Mouse (Mus musculus): Measurements from ENCODE around the gene Arhgap8. TPM values are rescaled to one million over a fixed set of nuclear protein-coding genes. Genes with fewer than 3 reads are reported as not detected.
A peak's percentile ranks its signal among the peaks of the same experiment; 100 is the strongest.

Arhgap8 gene
- total RNA-seq, 2 experiments from 2014 or later: 0.25 TPM; not detected in 1

DNA sequence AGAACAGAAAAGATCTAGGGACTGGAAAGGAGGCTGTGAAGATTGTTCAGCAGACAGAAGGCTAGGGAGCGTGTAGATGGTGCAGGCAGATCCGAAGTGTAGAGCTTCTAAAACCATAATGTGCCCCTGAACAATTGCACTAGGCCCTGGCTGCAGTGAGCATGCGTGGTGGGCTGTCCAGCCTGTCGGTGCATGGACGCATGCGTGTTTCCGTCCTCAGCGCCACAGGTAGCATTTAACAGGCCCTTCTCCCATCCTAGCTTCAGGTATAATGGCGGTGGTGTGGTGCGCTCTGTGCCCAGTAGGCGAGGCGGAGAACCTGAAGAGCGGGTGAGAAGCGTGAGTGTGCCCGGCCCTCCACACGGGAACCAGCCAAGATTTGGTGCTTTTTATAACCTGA is 65.0 kb downstream of the Arhgap8 start:
- Histone ChIP-seq H3K27ac (no peak overlapping the region), H3K4me3 (no peak overlapping the region)
- intact Hi-C loops (cut with DNase I): no loop called here
- DNase-seq: no peak
- TF ChIP-seq CTCF (IDR thresholded peaks at IDR 0.05): no peak

DNA sequence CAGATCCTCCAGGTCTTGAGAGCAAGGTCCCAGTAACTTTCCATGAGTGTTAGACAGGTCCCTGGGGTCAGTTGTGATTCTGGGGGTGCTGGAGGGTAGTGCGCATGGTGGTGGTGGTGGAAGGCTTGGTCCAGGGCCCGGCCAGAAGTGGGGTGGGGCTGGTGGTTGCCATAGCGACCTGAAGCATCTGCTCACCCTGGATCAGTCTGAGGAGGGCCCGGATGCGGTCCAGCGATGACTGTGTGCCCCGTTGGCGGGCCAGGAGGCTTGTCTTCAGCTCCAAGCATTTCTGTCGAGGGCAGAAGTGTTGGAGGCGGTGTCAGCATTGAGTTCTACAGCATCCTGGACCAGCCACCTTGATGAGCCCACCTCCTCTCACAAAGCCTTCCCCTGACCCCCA is 67.3 kb downstream of the Arhgap8 start:
- H3K4me3 ChIP-seq: no peak overlapping the region
- DNase-seq: no peak
- no peak for TF ChIP-seq CTCF (IDR thresholded peaks at IDR 0.05)
- H3K27ac ChIP-seq: no peak overlapping the region
- intact Hi-C loops (cut with DNase I): no loop called here

DNA sequence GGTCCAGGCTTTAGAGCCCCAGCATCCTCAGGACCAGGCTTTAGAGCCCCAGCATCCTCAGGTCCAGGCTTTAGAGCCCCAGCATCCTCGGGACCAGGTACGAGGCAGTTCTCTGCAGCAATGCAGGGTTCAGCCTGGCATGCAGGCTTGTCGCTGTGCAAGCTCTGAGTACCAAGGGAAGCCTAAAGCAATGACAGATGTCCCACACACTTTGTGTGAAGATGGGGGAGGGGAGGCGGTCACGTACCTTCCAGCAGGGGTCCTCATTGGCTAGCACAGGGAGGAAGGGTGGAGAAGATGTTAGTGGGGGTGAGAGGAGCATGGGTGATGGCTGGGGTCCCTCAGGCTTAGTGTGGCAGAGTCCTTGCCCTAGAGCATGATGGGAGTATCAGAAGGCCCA is 73.8 kb downstream of the Arhgap8 start:
- no peak overlapping the region for H3K27ac ChIP-seq
- H3K4me3 ChIP-seq: no peak overlapping the region
- intact Hi-C loops (cut with DNase I): no loop called here
- no peak for TF ChIP-seq CTCF (IDR thresholded peaks at IDR 0.05)
- no peak for DNase-seq

DNA sequence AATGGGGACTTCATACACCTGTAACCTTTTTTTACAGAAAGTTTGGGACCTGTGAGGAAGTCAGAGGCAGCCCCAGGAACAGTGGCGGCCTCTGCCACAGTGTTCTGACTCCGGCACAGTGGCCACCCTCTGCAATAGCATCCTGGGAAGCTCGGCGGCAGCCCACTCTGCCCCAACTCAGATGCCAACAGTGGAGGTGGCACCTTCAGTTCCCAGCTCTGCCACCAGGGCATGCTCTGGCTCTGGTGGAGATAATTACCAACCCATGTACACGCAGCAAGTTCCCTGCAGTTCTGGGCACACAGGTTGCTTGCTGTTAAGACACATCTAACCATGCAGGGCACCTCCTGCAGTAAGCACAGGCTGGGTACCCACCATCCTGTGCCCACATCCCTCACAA is 80.3 kb downstream of the Arhgap8 start:
- H3K4me3 ChIP-seq: no peak overlapping the region
- TF ChIP-seq CTCF (IDR thresholded peaks at IDR 0.05): peak; percentile 48
- H3K27ac ChIP-seq: no peak overlapping the region
- intact Hi-C loops (cut with DNase I): no loop called here
- no peak for DNase-seq

DNA sequence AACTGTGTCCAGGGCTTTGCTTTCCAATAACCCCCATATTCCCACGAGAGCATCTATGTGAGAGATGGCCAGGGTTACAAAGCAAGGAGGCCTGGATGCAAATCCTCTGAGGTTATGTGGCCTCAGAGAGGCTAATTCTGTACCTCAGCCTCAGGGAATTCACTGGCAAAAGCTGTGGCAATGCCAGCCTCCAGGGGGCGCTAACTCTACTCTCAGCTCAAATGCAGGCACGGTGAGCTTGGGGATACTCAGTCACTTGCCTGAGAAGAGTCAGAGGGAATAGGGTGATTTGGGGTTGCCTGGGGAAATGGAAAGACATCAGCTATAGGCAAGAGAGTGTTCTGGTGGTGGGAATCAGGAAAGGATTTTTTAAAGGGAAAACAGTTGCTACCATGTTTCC is 83.8 kb downstream of the Arhgap8 start:
- peak; percentile 83 for TF ChIP-seq CTCF (IDR thresholded peaks at IDR 0.05)

DNA sequence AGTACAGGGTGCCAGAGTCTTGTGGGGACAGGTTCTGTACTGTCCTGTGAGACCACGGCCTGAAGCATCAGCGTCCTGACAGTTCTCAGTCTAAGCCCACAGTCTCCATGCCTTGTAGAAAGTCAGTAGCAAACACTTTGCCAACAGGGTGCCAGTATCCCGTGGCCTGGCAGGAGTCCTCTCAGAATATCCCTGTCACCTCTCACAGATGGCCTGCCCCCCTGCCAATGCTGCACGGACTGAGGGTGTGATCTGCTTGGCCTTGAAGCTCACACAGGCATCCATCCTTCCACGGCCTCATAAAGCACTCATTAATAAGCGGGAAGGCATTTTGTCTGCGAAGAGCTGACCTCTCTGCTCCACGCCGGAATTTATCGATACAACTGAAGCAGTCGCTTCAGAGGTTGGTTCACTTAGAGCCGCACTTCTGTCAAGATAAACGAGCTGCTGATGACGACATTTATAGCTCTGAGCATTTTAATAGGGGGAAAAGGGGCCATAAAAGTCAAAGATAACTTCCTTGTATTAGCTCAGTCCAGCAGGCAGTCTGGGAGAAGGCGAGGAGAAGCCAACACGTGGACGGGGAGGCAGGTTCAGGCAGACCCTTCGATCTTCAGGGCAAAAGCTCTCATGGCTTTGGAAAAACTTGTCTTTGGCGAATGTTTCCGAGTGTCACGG is 89.6 kb downstream of the Arhgap8 start:
- Histone ChIP-seq H3K27ac (no peak overlapping the region), H3K4me3 (no peak overlapping the region)
- no peak for TF ChIP-seq CTCF (IDR thresholded peaks at IDR 0.05)
- no peak for DNase-seq
- intact Hi-C loops (cut with DNase I): no loop called here

More for the DNA sequence above, 83.8 kb downstream of the Arhgap8 start:
- peak; percentile 73 for DNase-seq
- Histone ChIP-seq H3K27ac (no peak overlapping the region), H3K4me3 (no peak overlapping the region)
- intact Hi-C loops (cut with DNase I): loop anchor here (1.0 kb wide), 1 partner anchor 88 kb away; no protein-coding TSS in a partner anchor

DNA sequence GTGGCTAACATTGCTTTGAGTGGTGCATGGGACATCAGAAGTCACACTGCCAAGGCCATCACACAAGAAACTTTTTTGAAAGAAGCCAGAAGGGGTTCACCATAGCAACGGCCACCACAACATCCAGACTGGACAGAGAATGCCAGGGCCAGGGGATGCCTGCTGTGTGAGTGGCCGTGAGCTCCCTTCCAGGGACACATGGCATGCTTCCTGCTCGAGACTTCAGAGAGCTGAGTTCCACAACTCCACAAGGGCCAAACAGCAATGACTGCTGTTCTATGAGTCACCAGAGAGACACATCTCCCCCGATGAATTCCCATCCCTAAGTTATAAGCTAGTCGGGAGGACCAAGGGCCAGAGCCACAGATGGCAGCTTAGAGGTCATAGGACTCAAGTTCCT is 91.3 kb downstream of the Arhgap8 start:
- DNase-seq: no peak
- TF ChIP-seq CTCF (IDR thresholded peaks at IDR 0.05): no peak
- H3K4me3 ChIP-seq: no peak overlapping the region
- intact Hi-C loops (cut with DNase I): no loop called here
- H3K27ac ChIP-seq: no peak overlapping the region

DNA sequence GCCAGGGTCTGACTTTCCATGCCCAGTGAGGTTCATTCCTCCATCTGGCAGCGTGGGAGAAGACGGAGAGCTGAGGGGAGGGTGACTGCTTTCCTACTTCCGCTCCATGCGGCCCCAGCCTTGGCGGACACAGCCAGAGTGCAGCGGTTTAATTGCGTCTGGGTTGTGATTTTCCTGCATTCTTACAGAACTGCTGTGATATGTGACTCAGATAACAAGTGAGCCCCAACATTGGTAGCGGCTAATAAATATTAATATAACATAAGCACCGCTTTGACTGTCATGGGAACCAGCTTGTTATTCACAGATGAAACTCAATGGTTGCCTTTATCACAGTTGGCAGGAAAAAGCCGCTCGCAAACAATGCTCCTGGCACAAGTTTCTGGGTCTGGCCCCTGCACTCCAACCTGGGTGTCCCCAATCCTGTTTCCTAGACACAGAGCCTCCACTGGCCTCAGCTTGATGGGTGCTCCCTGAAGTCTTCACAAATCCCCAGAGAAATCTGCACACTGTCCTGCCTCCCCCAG is 93.0 kb downstream of the Arhgap8 start:
- intact Hi-C loops (cut with DNase I): no loop called here
- no peak overlapping the region for H3K4me3 ChIP-seq
- TF ChIP-seq CTCF (IDR thresholded peaks at IDR 0.05): no peak
- no peak for DNase-seq
- no peak overlapping the region for H3K27ac ChIP-seq

DNA sequence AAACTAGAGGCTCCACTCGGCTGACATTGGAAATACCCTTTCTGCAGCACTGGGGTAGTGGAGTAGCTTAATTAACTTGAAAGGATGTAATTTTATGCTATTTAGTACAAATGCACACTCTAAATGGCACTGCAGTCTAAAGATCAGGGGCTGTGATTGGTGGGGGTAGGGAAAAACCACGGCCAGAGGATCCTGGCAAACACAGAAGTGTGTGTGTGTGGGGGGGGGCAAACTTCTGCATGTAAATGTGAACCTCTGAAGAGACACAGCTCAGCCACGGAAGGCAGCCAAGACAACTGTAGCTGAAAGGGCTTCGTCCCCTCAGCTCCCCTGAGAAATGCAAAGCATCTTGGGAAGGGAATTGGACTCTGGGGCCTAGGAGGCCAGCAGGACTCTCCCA is 95.3 kb downstream of the Arhgap8 start:
- DNase-seq: no peak
- intact Hi-C loops (cut with DNase I): no loop called here
- no peak overlapping the region for H3K4me3 ChIP-seq

DNA sequence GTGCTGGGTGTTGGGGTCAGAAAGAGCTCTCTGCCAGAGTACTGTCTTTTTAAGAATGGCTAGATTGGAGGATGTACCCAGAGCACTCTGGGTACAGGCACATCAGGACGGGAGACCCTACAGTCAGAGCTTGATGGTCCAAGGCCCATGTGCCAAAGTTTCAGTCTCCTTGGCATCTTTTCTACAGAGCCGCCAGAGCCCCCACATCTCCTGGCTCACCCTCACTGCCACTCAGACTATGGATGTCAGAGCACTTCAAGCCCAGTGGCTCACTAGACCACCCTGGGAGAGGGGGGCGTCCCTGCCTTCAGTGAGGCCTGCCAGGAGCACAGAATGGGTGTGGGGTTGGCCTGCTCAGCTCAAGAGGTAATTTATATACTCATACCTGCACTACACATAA is 97.7 kb downstream of the Arhgap8 start:
- TF ChIP-seq CTCF (IDR thresholded peaks at IDR 0.05): no peak
- H3K27ac ChIP-seq: no peak overlapping the region
- H3K4me3 ChIP-seq: no peak overlapping the region
- DNase-seq: no peak
- intact Hi-C loops (cut with DNase I): no loop called here

More for the DNA sequence above, 95.3 kb downstream of the Arhgap8 start:
- no peak overlapping the region for H3K27ac ChIP-seq
- no peak for TF ChIP-seq CTCF (IDR thresholded peaks at IDR 0.05)

DNA sequence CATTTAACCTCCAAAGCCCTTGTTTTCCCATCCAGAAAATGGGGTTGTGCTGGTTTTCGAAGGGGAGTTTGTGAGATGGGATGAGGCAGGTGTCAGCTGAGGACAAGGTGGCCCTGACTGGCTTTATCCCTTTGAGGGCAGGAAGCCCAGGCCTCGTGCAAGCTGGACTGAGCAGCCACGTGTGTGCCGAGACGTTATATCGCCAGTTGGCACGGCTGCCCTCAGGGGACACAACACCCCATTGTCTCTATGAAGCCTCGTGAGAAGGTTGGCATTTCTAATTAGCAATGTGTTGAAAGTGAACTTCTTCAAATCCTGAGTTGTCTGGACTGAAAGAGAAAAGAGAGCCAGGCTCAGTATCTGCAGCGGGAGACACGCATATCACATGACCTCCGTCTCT is 98.4 kb downstream of the Arhgap8 start:
- no peak for TF ChIP-seq CTCF (IDR thresholded peaks at IDR 0.05)
- intact Hi-C loops (cut with DNase I): no loop called here
- no peak for DNase-seq
- H3K4me3 ChIP-seq: no peak overlapping the region
- H3K27ac ChIP-seq: no peak overlapping the region

DNA sequence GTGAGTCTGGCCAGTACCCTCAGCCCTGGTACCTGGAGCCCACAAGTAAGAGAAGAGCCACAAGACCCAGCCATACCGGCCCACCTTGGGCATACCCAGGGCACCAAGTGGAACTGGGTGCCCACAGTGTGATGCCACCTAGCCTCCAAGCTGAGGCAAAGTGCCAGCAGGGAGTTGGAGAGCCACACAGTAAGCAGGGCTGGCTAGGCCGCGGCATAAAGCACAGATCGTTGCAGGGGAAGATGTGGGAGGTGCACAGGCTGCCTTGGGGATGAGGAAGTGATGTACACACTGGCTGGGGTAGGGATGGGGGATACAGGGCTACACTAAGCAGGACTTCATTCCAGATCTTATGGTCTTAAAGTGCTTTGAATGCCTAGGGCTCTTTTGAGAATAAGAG is 101.0 kb downstream of the Arhgap8 start:
- TF ChIP-seq CTCF (IDR thresholded peaks at IDR 0.05): no peak
- intact Hi-C loops (cut with DNase I): no loop called here
- no peak overlapping the region for H3K27ac ChIP-seq
- no peak overlapping the region for H3K4me3 ChIP-seq
- DNase-seq: no peak

Other genes with a start within 250 kb of the Arhgap8 start
- 1 to 10 TPM; 3.4 to 4.3 TPM for gene Rtl6, start 162.2 kb upstream of the Arhgap8 start, total RNA-seq (2021)
- 1 to 10 TPM; 3.0 to 4.3 TPM for gene Prr5, start 50.4 kb upstream of the Arhgap8 start, total RNA-seq (2021)
- under 1 TPM; 0.39 to 0.41 TPM for gene Phf21b, start 136.0 kb downstream of the Arhgap8 start, total RNA-seq (2021)
- under 1 TPM; 0.20 to 0.28 TPM for gene Gm29666, start 200.0 kb downstream of the Arhgap8 start, total RNA-seq (2021)
- 10 to 100 TPM; 12.9 to 13.4 TPM for gene Nup50, start 203.4 kb downstream of the Arhgap8 start, total RNA-seq (2021)